Mouse (Mus musculus) midbrain, embryonic 13.5 days (tissue): ENCODE data around the gene Atxn2. TPM values are rescaled to one million over a fixed set of nuclear protein-coding genes. Genes with fewer than 3 reads are reported as not detected.

Experiments used
- ATAC-seq: fragments of 200-750 bp; cut with Nextera tagmentation; 2 replicates; pipeline ENCODE4 v1.8.0; 2017; ENCODE audit warnings: mild to moderate bottlenecking, moderate TSS enrichment, moderate library complexity
- H3K27ac ChIP-seq: fragments of 300-500 bp; sonication (generic); 2 replicates; pipeline ENCODE4 v1.5.1; 2015; ENCODE audit warnings: inconsistent platforms, mild to moderate bottlenecking, moderate library complexity
- H3K27me3 ChIP-seq: fragments of 300-500 bp; sonication (generic); 2 replicates; pipeline ENCODE4 v1.6.1; 2015; ENCODE audit warnings: mild to moderate bottlenecking, inconsistent platforms
- H3K36me3 ChIP-seq: fragments of 300-500 bp; sonication (generic); 2 replicates; pipeline ENCODE4 v1.6.1; 2015; ENCODE audit warnings: mild to moderate bottlenecking, inconsistent platforms
- H3K4me1 ChIP-seq: fragments of 300-500 bp; sonication (generic); replicated peaks from 2 replicates; pipeline ENCODE4 v1.6.1; 2015; ENCODE audit warnings: inconsistent platforms
- H3K4me2 ChIP-seq: fragments of 300-500 bp; sonication (generic); replicated peaks from 2 replicates; pipeline ENCODE4 v1.6.1; 2015; ENCODE audit warnings: moderate library complexity, mild to moderate bottlenecking, inconsistent platforms
- H3K4me3 ChIP-seq: fragments of 300-500 bp; sonication (generic); replicated peaks from 2 replicates; pipeline ENCODE4 v1.5.1; 2015; ENCODE audit warnings: mild to moderate bottlenecking, inconsistent platforms
- H3K9ac ChIP-seq: fragments of 300-500 bp; sonication (generic); replicated peaks from 2 replicates; pipeline ENCODE4 v1.6.1; 2015; ENCODE audit warnings: mild to moderate bottlenecking, inconsistent platforms
- H3K9me3 ChIP-seq: fragments of 300-500 bp; sonication (generic); 2 replicates; pipeline ENCODE4 v1.6.1; 2016; ENCODE audit warnings: mild to moderate bottlenecking, inconsistent platforms
- WGBS: fragments of 180-500 bp; shearing (Covaris S2); methylation state at CpG from one replicate; pipeline ENCODE4 v1.1.7; 2015; 5-methylcytosine and 5-hydroxymethylcytosine counted together
- polyA plus RNA-seq: library from polyadenylated mRNA; unstranded; fragments of >200 nt; fragmentation: Nextera tagmentation; extraction: Ambion mirVana; gene quantifications from 2 replicates; pipeline ENCODE4 v1.2.1, GENCODE M21; 2015

Atxn2 gene
- polyA plus RNA-seq: 57.6 and 68.1 TPM in 2 replicates

DNA sequence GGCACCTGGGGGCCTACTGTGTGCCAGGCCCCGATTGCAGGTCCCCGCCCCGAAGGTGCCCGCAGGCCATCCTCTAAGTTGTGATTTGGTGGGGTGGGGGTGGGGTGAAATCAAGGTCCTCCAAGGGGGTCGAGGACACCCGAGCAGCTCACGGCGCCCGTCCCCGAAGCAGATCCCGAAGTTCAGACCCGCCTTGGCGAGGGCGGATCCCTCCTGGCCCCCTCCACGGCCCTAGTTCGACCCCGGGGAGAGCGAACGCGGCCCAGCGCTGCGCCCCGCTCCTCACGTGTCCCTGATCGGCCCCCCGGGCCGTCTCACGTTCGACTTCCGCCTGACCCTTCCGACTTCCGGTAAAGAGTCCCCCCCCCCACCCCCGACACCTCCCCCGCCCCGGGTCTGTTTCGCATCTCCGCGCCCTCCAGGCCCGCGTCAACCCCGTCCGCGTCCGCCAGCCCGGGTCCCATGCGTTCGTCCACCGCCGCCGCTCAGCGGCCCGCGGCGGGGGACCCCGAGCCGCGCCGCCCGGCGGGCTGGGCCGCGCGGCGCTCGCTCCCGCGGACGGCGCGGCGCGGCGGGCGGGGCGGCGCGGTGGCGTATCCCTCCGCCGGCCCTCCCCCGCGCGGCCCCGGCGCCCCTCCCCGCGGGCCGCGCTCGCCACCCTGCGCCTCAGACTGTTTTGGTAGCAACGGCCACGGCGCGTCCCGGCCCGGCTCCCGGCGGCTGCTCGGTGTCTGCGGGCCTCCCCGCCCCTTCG, at the start of gene Atxn2:
TSS of gene Atxn2 (plus strand) at position 164 of the 754 bp plus-strand sequence.
- Histone ChIP-seq H3K4me1 (peaks cover 39% of the 10 kb centered on the region), H3K4me3 (peak within 1 kb of the TSS; percentile 97), H3K27me3 (no peaks in the 10 kb centered on the region), H3K9me3 (no peaks in the 10 kb centered on the region), H3K36me3 (no peaks in the 10 kb centered on the region), H3K27ac (peak within 1 kb of the TSS; percentile 98), H3K9ac (peak within 1 kb of the TSS; percentile 98), H3K4me2 (peak within 1 kb of the TSS; percentile 93)
- WGBS: 0% methylated on average over 47 of the region's 103 CpGs
- ATAC-seq: peak; percentile 75

DNA sequence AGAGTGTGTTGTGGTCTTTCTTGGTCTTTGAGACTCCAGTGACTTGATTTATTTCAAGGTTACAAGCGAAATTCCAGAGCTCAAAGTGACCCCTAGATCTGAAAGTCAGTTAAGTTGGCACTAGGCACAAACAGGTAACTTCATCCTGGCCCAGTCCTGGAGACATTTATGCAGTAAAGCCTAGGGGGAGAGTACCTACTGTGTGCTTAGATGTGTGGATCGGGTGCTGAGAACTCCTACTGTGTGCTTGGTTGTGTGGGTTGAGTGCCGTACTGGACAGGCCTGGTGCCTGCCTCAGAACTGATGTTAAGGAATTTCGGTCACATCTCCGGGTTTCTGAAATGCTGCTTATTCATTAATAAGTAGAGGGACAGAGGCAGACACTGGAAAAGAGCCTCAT, 49.6 kb upstream of the Atxn2 start:
- Histone ChIP-seq H3K27ac (no peak overlapping the region), H3K27me3 (no peaks in the 10 kb centered on the region), H3K4me2 (peak overlapping the region; percentile 71), H3K4me1 (peaks cover 22% of the 10 kb centered on the region), H3K9me3 (no peaks in the 10 kb centered on the region), H3K36me3 (peaks cover 37% of the 10 kb centered on the region), H3K4me3 (peak overlapping the region; percentile 96), H3K9ac (peak overlapping the region; percentile 96)
- ATAC-seq: no peak
- 90% methylated on average over 5 of the region's 5 CpGs for WGBS

DNA sequence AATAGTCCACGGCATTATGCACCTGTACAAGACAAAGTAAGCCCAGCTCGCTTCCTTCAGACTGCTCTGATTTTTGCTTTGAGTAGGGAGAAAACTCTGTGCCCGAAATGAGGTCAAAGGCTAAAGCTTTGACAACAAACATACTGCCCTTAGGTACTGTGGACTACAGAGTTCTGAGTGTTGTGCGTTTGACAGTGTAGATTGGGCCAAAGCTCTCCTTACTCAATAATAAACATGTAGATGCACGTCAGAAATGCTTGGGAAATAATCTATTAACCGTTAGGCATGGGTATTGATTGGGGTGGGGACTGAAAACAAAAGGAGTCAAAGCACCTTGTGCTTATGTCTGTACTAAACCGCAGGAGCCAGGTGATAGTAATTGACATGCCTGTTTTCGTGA, 47.7 kb upstream of the Atxn2 start:
- no peaks in the 10 kb centered on the region for H3K27me3 ChIP-seq
- H3K4me2 ChIP-seq: no peak overlapping the region
- peaks cover 22% of the 10 kb centered on the region for H3K4me1 ChIP-seq
- no peak for ATAC-seq
- no peak overlapping the region for H3K4me3 ChIP-seq
- WGBS: 91% methylated on average over 8 of the region's 8 CpGs
- H3K9ac ChIP-seq: no peak overlapping the region
- H3K27ac ChIP-seq: no peak overlapping the region
- peaks cover 51% of the 10 kb centered on the region for H3K36me3 ChIP-seq
- no peaks in the 10 kb centered on the region for H3K9me3 ChIP-seq

DNA sequence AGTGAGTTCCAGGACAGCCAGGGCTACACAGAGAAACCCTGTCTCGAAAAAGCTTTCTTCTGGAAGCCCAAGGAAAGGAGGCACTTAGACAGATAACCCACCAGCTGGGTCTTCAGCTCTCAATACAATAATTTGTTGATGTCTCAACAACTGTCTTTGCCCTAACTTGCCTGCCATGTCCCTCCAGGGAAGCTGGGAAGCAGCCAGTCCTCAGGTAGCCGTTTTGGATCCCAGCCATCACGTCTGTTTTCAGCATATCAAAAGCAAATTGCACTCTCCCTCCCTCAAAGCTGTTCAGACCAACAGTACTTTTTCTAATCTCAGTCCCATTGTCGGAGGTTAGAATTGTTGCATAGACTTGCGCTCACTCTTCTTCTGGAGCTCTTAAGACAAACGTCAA, 47.1 kb upstream of the Atxn2 start:
- 91% methylated on average over 6 of the region's 6 CpGs for WGBS
- Histone ChIP-seq H3K4me2 (no peak overlapping the region), H3K9me3 (no peaks in the 10 kb centered on the region), H3K36me3 (peaks cover 57% of the 10 kb centered on the region), H3K9ac (no peak overlapping the region), H3K27me3 (no peaks in the 10 kb centered on the region), H3K4me3 (no peak overlapping the region), H3K27ac (no peak overlapping the region), H3K4me1 (peaks cover 22% of the 10 kb centered on the region)
- ATAC-seq: no peak

DNA sequence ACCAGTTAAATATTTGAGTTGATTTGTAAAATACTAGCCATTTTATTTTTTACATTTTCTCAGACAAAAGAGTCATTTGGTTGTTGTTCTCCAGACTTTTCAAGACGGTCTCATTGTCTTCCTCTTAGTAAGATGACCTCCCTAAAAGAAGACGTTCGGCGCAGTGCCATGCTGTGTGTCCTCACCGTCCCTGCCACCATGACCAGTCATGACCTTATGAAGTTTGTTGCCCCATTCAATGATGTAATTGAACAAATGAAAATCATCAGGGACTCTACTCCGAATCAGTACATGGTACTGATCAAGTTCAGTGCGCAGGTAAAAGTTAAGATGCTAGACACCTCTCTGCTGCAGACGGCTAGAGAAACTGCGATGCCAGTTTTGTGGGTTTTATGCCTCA, 46.2 kb upstream of the Atxn2 start:
- WGBS: 97% methylated on average over 9 of the region's 9 CpGs
- no peak for ATAC-seq
- H3K27ac ChIP-seq: no peak overlapping the region
- H3K4me3 ChIP-seq: no peak overlapping the region
- no peak overlapping the region for H3K9ac ChIP-seq
- no peaks in the 10 kb centered on the region for H3K27me3 ChIP-seq
- H3K36me3 ChIP-seq: peaks cover 64% of the 10 kb centered on the region
- peaks cover 17% of the 10 kb centered on the region for H3K4me1 ChIP-seq
- no peak overlapping the region for H3K4me2 ChIP-seq
- H3K9me3 ChIP-seq: no peaks in the 10 kb centered on the region

DNA sequence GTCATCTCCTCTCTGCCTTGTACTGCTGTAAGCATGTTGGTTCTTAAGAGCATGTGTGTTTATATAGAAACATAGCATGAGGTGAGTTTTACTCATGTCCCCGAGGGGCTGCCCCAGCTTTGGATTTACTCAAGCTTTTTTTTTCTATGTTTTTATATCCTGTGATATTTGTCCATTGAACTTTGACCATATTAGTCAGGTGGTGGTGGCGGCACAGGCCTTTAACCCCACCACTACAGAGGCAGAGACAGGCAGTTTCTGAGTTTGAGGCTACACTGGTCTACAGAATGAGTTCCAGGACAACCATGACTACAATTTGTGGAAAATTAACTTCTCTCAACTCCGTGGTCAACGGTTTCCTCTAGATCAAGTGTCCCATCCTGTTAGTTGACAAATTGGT, 44.1 kb upstream of the Atxn2 start:
- no peak overlapping the region for H3K4me3 ChIP-seq
- H3K4me1 ChIP-seq: peaks cover 6% of the 10 kb centered on the region
- ATAC-seq: no peak
- H3K9ac ChIP-seq: no peak overlapping the region
- no peaks in the 10 kb centered on the region for H3K27me3 ChIP-seq
- WGBS: 96% methylated on average over 4 of the region's 4 CpGs
- no peak overlapping the region for H3K4me2 ChIP-seq
- no peak overlapping the region for H3K27ac ChIP-seq
- H3K36me3 ChIP-seq: peaks cover 82% of the 10 kb centered on the region
- no peaks in the 10 kb centered on the region for H3K9me3 ChIP-seq

DNA sequence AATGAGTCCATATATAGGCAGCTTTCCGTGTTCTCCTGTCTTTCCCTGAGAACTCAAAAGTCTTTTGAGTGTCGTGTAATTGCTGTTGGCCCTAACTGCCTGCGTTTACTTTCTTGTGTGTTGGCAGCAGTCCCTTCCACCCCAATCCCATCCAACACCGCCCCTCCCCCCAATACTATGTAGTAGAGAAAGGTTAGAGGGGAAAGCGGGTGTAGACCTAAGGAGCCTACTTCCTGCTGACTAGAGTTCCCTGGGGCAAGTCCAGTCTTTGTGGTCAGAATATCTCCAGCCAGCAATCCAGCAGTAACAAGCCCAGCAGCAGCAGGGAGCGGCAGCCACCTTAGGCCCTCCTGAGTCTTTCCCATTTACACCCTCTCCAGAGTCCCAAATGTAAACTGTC, 42.7 kb upstream of the Atxn2 start:
- WGBS: 85% methylated on average over 6 of the region's 6 CpGs
- H3K36me3 ChIP-seq: peaks cover 83% of the 10 kb centered on the region
- no peaks in the 10 kb centered on the region for H3K27me3 ChIP-seq
- H3K4me2 ChIP-seq: no peak overlapping the region
- ATAC-seq: no peak
- H3K4me3 ChIP-seq: no peak overlapping the region
- no peaks in the 10 kb centered on the region for H3K4me1 ChIP-seq
- no peak overlapping the region for H3K9ac ChIP-seq
- H3K9me3 ChIP-seq: no peaks in the 10 kb centered on the region
- no peak overlapping the region for H3K27ac ChIP-seq

DNA sequence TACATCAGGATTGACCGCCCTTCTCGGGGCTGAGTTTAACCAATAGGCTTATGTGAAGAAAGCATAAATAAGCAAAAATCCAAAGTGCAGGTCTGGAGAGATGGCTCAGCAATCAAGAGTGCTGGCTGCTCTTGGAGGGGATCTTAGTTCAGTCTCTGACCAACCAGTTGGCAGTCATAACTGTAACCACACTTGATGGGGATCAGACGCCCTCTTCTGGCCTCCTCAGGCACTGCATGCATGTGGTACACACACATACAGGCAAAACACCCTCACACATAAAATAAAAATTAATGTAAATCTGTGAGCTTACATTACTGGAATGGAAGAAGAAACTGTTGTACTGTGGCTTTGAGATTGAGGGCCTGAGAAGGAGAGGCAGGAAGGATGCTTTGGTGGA, 40.7 kb upstream of the Atxn2 start:
- no peak overlapping the region for H3K4me3 ChIP-seq
- 79% methylated on average over 3 of the region's 3 CpGs for WGBS
- H3K4me1 ChIP-seq: no peaks in the 10 kb centered on the region
- no peak for ATAC-seq
- peaks cover 84% of the 10 kb centered on the region for H3K36me3 ChIP-seq
- H3K4me2 ChIP-seq: no peak overlapping the region
- H3K9ac ChIP-seq: no peak overlapping the region
- H3K9me3 ChIP-seq: no peaks in the 10 kb centered on the region
- H3K27ac ChIP-seq: no peak overlapping the region
- no peaks in the 10 kb centered on the region for H3K27me3 ChIP-seq

DNA sequence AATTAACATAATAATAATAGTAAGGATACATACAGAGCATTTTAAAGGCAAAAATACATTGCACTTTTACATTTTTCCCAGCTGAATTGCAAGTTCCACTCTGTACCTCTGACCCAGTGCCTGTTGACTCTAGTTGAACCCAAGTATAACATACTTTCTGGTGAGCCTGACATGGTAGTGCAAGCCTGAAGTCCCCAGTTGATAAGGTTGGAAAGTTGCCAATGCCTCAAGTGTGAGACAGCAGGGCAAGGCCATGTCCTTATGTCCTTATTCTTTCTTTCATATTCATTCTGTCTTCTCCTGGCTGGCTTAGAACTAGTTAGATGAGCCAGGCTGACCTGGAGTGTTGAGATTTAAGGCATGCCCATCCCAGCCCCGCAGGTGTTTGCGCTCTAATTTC, 28.9 kb upstream of the Atxn2 start:
- no peak overlapping the region for H3K4me3 ChIP-seq
- H3K27ac ChIP-seq: no peak overlapping the region
- H3K4me2 ChIP-seq: no peak overlapping the region
- no peak for ATAC-seq
- H3K9ac ChIP-seq: no peak overlapping the region
- H3K36me3 ChIP-seq: peaks cover 99% of the 10 kb centered on the region
- H3K9me3 ChIP-seq: no peaks in the 10 kb centered on the region
- no peaks in the 10 kb centered on the region for H3K27me3 ChIP-seq
- no peaks in the 10 kb centered on the region for H3K4me1 ChIP-seq
- 94% methylated on average over 2 of the region's 2 CpGs for WGBS

DNA sequence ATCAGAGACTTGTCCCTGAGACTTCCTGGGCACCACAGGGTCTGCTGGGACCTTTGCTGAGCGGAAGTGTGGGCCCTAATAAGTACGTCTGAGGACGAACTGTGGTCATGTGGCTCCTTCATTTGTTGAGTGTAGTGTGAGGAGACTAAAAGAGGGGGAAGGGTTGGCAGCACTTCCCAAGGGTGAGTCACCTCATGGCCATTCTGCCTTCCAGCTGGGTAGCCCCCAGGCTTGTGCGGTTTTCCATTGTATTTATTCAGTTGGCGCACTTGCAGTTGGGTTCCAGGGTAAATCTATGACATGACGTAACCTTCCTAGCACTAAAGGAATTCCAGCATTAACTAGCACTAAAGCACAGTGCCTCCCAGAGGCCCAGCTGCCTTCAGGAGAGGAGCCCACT, 25.6 kb upstream of the Atxn2 start:
- peaks cover 70% of the 10 kb centered on the region for H3K36me3 ChIP-seq
- H3K9me3 ChIP-seq: no peaks in the 10 kb centered on the region
- no peak overlapping the region for H3K4me2 ChIP-seq
- no peaks in the 10 kb centered on the region for H3K4me1 ChIP-seq
- no peak for ATAC-seq
- H3K9ac ChIP-seq: no peak overlapping the region
- H3K27ac ChIP-seq: no peak overlapping the region
- 93% methylated on average over 6 of the region's 6 CpGs for WGBS
- no peak overlapping the region for H3K4me3 ChIP-seq
- no peaks in the 10 kb centered on the region for H3K27me3 ChIP-seq

DNA sequence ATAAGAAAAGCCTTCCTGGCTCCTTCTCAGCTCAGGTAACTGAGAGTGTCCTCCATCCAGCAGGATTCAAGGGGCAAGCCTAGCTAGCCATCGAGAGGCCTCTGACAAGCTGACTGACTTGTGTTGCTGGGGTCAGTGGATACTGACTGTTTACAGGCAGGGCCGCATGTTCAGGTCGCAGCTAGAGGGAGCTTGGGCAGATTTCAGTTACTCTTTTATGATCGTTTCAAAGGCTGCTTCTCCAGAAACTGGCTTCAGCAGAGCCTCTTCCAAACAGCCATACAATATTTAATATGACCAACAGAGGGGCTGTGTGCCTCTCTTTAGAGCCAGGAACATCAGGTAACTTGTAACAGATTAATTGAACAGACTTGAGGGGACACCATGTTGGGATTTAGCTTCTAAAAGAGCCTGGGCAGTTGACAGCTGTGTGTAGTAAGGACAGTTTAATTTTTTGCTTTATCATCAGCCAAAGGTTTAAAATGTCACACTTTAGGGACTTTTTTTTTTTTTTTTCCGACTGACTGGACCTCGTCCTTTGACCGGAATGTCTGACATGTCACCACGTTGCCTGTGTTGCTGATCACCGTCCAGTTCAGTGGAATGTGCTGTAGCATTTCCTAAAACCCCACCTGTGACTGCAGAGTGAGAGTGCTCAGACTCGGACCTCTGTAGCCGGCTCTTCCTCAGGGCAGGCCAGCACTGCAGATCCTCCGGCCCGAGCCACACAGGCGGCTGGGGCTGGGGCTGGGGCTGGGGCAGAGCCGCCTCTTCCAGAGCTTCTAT, 24.8 kb upstream of the Atxn2 start:
- peaks cover 62% of the 10 kb centered on the region for H3K36me3 ChIP-seq
- no peaks in the 10 kb centered on the region for H3K4me1 ChIP-seq
- H3K4me3 ChIP-seq: no peak overlapping the region
- no peak overlapping the region for H3K27ac ChIP-seq
- H3K9me3 ChIP-seq: no peaks in the 10 kb centered on the region
- H3K4me2 ChIP-seq: no peak overlapping the region
- 87% methylated on average over 15 of the region's 15 CpGs for WGBS
- H3K27me3 ChIP-seq: no peaks in the 10 kb centered on the region
- H3K9ac ChIP-seq: no peak overlapping the region
- ATAC-seq: no peak

DNA sequence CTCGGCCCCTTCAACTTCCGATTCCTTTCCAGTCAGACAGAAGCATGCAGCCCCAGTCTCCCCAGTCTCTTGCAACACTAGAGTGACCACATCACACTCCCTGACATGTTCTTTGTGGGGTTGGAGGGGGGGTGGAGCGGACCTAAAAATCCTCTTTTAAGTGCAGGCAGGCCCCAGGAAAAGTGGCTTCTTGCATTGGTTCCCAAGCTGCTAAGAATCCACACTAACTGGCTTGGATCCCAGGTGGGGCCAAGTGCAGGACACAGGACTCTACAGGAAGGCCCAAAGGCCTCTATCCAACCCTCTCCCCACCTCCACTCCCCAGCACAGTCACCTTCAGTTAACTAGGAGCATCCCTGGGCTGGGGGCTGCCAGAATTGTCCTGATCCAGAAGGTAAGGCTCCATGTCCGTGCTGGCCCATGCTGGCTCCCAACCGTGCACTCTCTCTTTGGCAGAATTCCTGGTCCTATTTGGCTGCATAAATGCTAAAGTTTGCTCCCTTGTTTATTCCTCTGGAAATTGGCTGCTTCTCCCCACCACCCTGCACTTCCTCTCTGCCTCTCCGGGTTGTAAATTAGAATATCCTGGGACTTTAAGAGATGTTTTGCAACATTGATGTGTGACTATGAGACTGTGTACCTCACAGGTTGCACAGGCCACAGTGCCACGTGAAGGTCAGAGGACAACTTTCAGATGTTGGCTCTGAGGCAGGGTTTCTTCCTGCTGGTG, 20.5 kb upstream of the Atxn2 start:
- Histone ChIP-seq H3K4me2 (no peak overlapping the region), H3K27me3 (no peaks in the 10 kb centered on the region), H3K36me3 (peaks cover 19% of the 10 kb centered on the region), H3K4me3 (no peak overlapping the region), H3K9me3 (no peaks in the 10 kb centered on the region), H3K27ac (no peak overlapping the region), H3K4me1 (no peaks in the 10 kb centered on the region), H3K9ac (no peak overlapping the region)
- 85% methylated on average over 7 of the region's 7 CpGs for WGBS
- no peak for ATAC-seq
